Mouse (Mus musculus): ENCODE measurements around the gene Rab3d.

Gene Rab3d

DNA sequence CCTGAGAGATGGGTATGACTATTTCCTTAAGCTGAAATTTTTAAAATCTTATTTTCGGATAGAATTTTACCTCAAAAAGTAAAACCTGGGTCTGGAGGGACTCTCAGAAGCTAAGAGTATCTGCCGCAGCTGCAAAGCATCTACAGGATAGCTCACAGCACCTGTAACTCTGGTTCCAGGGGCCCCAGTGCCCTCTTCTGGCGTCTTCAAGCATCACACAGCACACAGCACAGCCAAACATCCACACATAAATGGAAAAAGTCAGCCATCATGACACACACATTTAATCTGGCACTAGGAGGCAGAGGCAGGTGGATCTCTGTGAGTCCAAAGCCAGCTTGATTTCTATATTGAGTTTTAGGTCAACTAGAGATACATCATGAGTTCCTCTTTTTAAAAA, 41.4 kb downstream of the Rab3d start:
- POLR2A ChIA-PET, result interaction anchor here in 3 of 4 experiments (0.6 to 2.0 kb wide), 23 partner anchors 10 to 278 kb away, joined by 3 to 13 read pairs (median 3); partner anchors contain the start of gene Ldlr (in 2 of the 3)
- CTCF ChIA-PET, result interaction anchor here (0.6 to 2.1 kb wide), 23 partner anchors 8 to 289 kb away, joined by 3 to 10 read pairs (median 3); partner anchors contain the start of gene Rab3d (in 1 of the 4)

DNA sequence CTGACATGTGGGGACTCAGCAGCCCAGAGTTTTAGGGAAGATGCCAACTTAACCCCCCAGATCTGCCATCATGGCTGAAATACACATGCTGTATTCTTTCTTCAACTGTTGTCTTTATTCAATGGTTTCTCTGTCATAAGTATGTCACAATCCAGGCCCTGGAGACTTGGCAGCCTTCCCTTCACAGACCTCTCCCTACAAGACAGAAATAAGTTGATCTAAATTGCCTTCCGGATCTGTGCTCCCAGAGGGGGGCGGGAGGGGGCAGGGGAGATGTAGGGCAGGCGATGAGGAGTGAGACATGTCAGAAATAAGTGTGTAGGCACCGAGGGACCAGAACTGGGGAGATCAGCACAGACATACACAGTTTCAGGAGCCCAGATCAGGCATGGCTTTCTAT, 45.8 kb downstream of the Rab3d start:
- CTCF ChIA-PET, result interaction anchor here in 2 of 4 experiments (0.6 to 1.9 kb wide), 5 partner anchors 11 to 326 kb away, joined by 3 to 6 read pairs (median 3); no protein-coding TSS in a partner anchor
- POLR2A ChIA-PET, result interaction anchor here in 2 of 4 experiments (1.0 to 2.0 kb wide), 5 partner anchors 11 to 120 kb away, joined by 3 to 7 read pairs (median 3); partner anchors contain the start of gene Angptl8 (in 1 of the 2)

DNA sequence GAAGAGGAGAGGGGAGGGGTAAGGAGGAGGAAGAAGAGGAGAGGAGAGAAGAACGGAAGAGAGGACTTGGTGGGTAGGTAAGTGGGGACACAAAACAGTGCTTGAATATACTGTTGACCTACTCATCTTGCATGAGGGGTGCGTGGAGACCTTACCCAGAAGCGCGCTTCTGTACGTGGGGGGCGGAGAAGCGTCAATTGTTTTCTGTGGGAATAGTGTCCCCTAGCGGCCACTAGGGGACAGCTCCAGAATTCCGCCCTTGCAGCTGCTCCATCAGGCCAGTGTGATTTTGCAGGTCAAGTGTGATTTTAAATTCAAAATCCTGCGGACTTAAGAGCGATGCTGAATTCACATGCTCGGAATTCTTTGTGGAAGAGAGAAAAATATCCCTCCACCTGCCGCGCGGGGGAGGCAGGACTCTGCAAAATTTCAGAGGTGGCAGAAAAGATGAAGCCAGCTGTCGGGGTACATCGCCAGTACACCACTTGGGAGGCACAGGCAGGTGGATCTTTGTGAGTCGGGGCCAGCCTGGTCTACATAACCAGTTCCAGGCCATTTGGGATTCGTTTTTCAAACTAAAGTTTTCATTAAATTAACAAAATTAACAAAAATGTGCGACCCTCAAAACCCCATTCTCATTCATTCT, 47.0 kb downstream of the Rab3d start:
- POLR2A ChIA-PET, result interaction anchor here in 2 of 4 experiments (0.6 to 2.0 kb wide), 11 partner anchors 9 to 304 kb away, joined by 3 to 7 read pairs (median 3); partner anchors contain the start of genes Ccdc159 (in 1 of the 2), Ldlr (in 1 of the 2) and Tmem205 (in 1 of the 2)
- CTCF ChIA-PET, result interaction anchor here (0.6 to 1.9 kb wide), 49 partner anchors 9 to 325 kb away, joined by 3 to 15 read pairs (median 4); partner anchors contain the start of genes Kank2 (in 2 of the 4), Rab3d (in 2 of the 4), Angptl8 (in 1 of the 4) and Ccdc159 (in 1 of the 4)

DNA sequence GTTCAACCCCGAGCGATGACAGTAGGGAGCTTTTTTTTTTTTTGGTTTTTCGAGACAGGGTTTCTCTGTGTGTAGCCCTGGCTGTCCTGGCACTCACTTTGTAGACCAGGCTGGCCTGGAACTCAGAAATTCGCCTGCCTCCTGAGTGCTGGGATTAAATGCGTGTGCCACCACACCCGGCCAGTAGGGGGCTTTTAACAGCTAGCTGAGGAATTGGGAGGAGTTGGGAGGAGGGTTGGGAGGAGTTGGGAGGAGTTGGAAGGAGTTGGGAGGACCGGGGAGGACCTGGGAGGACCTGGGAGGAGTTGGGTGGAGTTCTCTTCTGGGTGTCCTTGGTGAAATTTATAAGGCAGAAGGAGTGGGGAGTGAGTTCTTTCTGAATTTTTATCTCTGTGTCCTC, 48.7 kb downstream of the Rab3d start:
- ChIA-PET CTCF (interaction anchor here (0.5 to 1.5 kb wide), 9 partner anchors 9 to 359 kb away, joined by 3 to 7 read pairs (median 3); partner anchors contain the start of gene Tmed1 (in 1 of the 4)), POLR2A (interaction anchor here (0.6 to 1.7 kb wide), 9 partner anchors 9 to 238 kb away, joined by 3 to 6 read pairs (median 3); partner anchors contain the start of gene Spc24 (in 1 of the 4))

DNA sequence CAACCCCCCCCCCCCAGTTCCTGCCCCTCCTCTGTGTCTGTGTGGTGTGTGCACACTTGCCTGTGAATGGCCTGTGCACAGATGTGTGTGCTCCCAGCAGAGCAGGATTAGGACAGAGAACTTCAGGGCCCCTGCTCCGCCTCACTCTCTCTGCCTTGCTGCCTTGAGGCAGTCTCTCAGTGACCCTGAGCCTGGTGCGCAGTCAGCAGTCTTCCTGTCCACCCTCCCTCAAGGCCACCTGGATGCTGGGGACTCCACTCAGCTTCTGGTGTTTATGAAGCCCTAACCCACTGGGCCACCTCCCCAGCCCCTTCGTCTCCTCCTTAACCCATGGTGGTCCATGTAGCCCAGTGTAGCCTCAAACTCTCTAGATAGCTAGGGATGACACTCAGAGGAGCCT, 50.3 kb downstream of the Rab3d start:
- ChIA-PET CTCF (interaction anchor here in 1 of 4 experiments (1.3 kb wide), 1 partner anchor 9 kb away, joined by 3 read pairs; no protein-coding TSS in a partner anchor), POLR2A (interaction anchor here in 2 of 4 experiments (1.9 to 2.1 kb wide), 2 partner anchors 108 to 144 kb away, joined by 7 to 8 read pairs; partner anchors contain the start of genes Ldlr (in 1 of the 2) and Spc24 (in 1 of the 2))

DNA sequence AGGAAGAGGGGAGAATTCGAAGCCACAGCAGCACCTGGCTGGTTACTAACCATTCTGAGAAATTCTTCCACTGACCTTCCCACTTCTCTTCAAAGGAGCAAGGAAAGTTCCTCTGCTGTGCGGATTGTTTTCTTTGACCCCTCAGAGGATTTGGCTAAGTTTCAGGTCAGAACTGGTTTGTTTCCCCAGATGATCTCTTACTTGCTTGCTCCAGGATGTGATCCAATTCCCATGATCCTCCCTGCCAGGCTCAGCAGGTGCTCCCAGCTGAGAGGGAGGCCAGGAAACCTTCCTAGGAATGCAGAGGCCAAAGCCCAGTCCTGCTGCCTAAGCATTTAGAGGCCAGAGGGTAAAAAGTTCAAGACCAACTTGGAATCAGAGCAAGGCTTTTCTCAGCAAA, 51.4 kb downstream of the Rab3d start:
- CTCF ChIA-PET, result interaction anchor here in 3 of 4 experiments (0.6 to 1.2 kb wide), 4 partner anchors 10 to 140 kb away, joined by 3 to 5 read pairs (median 4); no protein-coding TSS in a partner anchor
- POLR2A ChIA-PET, result interaction anchor here (0.5 to 2.1 kb wide), 11 partner anchors 8 to 321 kb away, joined by 3 to 9 read pairs (median 4); partner anchors contain the start of genes Ccdc159 (in 1 of the 4), Ldlr (in 1 of the 4), Spc24 (in 1 of the 4) and Tmem205 (in 1 of the 4)

DNA sequence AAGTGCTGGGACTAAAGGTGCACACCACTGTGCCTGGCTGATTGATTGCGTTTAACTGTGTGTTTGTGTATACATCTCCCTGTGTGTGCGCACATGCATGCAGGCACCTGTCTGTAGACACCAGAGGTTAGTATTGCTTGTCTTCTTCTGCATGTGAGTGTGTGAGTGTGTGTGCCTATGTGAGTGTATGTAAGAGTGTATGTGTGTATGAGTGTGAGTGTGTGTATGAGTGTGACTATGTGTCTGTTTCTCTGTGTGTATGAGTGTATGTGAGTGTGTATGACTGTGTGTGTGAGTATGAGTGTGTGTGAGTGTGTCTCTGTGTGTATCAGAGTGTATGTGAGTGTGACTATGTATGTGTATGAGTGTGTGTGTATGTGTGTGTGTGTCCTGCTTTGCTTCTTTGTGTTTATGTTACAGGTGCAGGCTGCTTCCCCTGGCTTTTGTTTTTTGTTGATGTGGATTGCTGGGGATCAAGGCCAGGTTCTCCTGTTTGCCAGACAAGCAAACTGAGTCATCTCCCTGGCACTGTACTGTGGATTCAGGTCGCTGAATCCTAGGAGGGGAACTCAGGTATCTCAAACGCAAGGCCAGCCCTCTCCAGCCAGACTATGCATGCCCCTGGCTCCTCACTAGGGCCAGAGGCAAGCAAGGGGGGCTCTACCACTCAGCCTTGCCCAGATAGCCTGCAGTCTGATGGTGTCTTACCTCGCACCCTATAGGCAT, 52.2 kb downstream of the Rab3d start:
- CTCF ChIA-PET, result no interaction called here
- POLR2A ChIA-PET, result interaction anchor here in 2 of 4 experiments (1.0 to 2.1 kb wide), 9 partner anchors 10 to 142 kb away, joined by 3 to 9 read pairs (median 4); partner anchors contain the start of genes Ccdc159 (in 1 of the 2), Ldlr (in 1 of the 2), Spc24 (in 1 of the 2) and Tmem205 (in 1 of the 2)

DNA sequence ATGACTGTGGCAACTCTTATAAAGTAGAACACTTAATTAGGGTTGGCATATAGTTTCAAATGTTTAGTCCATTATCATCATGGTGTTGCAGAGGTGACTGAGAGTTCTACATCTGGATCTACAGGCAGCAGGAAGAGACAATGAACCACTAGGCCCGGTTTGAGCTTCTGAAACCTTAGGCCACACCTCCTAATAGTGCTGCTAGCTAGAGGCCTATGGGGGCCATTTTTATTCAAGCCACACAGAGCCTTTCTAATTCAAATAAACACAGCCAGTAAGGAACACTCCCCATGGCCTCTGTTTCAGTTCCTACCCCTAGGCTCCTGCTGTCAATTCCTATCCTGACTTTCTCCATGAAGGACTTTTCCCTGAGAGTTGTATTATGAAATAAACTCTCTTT, 55.8 kb downstream of the Rab3d start:
- ChIA-PET POLR2A (interaction anchor here in 3 of 4 experiments (0.5 to 5.1 kb wide), 21 partner anchors 8 to 299 kb away, joined by 3 to 31 read pairs (median 4); partner anchors contain the start of genes Ldlr (in 3 of the 3) and Angptl8 (in 1 of the 3)), CTCF (interaction anchor here in 3 of 4 experiments (0.5 to 1.0 kb wide), 4 partner anchors 9 to 319 kb away, joined by 4 to 20 read pairs (median 6); partner anchors contain the start of gene Ldlr (in 1 of the 3))

DNA sequence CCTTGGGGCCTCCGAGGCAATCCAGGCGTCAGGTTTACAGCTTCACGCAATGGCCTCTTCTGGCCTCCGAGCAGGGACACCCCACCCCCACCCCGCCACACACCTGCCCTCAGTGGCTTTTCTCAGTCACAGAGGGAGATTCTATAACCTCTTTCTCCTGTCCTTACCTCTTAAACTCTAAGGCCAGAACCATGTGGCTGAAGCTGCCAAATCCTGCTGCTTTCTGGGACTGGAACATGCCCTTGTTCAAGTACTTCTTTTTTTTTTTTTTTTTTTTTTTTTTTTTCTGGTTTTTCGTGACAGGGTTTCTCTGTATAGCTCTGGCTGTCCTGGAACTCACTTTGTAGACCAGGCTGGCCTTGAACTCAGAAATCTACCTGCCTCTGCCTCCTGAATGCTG, 57.6 kb downstream of the Rab3d start:
- CTCF ChIA-PET, result interaction anchor here (0.6 to 1.7 kb wide), 11 partner anchors 9 to 1156 kb away, joined by 3 to 9 read pairs (median 5); no protein-coding TSS in a partner anchor
- POLR2A ChIA-PET, result interaction anchor here (0.6 to 5.1 kb wide), 26 partner anchors 9 to 569 kb away, joined by 3 to 31 read pairs (median 4); partner anchors contain the start of genes Carm1 (in 1 of the 4), Cdkn2d (in 1 of the 4), Kank2 (in 1 of the 4) and Ldlr (in 1 of the 4)

DNA sequence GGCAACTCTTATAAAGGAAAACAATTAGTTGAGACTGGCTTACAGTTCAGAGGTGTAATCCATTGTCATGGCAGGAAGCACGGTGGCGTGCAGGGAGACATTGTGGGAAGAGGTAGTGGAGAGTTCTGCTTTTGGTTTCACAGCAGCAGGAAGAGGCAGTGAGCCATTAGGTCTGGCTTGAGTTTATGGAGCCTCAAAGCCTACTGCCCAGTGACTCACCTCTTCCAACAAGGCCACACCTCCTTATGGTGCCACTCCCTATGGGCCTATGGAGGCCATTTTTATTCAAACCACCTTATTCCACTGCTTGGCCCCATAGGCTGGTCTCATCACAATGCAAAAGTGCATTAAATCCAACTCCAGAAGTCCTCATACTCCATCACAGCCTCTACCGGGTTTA, 58.4 kb downstream of the Rab3d start:
- POLR2A ChIA-PET, result interaction anchor here in 1 of 4 experiments (0.6 to 5.1 kb wide), 7 partner anchors 9 to 195 kb away, joined by 3 to 31 read pairs (median 5); partner anchors contain the start of gene Ldlr
- CTCF ChIA-PET, result interaction anchor here in 1 of 4 experiments (1.7 kb wide), 1 partner anchor 55 kb away, joined by 5 read pairs; no protein-coding TSS in a partner anchor

DNA sequence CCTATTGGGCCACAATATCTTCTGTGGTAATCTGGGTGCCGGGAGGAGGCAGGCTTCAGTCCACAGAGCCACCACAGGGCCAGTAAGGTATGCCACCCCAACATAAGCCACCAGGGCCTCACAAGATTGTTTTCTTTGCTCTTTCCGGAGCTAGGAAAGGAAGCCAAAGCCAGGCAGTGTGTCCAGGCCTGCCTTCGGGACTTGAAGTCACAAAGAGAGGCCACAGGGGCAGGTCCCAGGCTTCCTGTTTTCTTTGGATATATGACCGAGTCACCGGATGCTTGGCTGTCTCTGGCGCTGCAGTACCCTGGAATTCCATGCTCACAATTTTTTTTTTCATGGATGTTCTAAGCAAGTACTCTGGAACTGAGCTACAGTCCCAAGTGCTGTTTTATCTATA, 59.9 kb downstream of the Rab3d start:
- ChIA-PET POLR2A (interaction anchor here in 2 of 4 experiments (0.6 to 0.8 kb wide), 2 partner anchors 9 to 230 kb away, joined by 3 read pairs; no protein-coding TSS in a partner anchor), CTCF (no interaction called here)

DNA sequence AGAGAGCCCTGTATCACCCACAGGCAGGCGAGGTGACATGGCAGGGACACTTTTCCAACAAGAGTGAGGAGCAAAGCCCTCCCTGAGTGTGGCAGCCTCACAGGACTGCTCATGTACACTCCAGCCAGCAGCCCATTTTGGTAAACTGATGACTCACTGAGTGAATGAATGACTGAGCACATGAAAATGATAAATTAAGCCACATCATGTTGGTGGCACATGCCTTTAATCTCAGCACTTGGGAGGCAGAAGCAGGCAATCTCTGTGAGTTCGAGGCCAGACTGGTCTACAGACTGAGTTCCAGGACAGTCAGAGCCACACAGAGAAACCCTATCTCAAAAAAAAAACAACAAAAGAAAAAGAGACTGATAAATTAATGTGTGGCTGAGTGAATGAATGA, 60.5 kb downstream of the Rab3d start:
- POLR2A ChIA-PET, result interaction anchor here in 1 of 4 experiments (0.8 kb wide), 1 partner anchor 229 kb away, joined by 3 read pairs; no protein-coding TSS in a partner anchor

More for the DNA sequence above, 60.5 kb downstream of the Rab3d start:
- CTCF ChIA-PET, result no interaction called here
